In genomic region chr4:59690145-59690544, GRCm38 (mm10) we compare ENCODE assay signal across 18 mouse cellular contexts.
DNase-seq lines count a peak whose midpoint lies in the region; ATAC-seq and TF ChIP-seq lines count a peak whose summit lies in the region.
"Had no signal": no experiment of that assay in that cellular context is flagged by ENCODE, and none has a peak within 500 bp of the region (broad histone marks: within the 10 kb centered on the region; RNA-seq: fewer than 3 reads in every experiment).

No protein-coding gene starts in this region.

- DNase-seq in heart, adult 2 months = no peak
- DNase-seq in neural tube, embryonic 11.5 days (ENCODE audit: low spot score) = no peak
- DNase-seq in neural tube, embryonic 10.5 days (ENCODE audit: extremely low spot score, low spot score) = no peak
- peak; percentile 47 for DNase-seq in midbrain, embryonic 14.5 days
- no peak for DNase-seq in yolk sac, embryonic 10.5 days (ENCODE audit: low spot score)
- no peak for DNase-seq in kidney, postnatal 36 days
- DNase-seq: adrenal gland, postnatal 10 days; B cell, adult 2 months; cerebellum, adult 11-12 months; kidney, adult 18-20 months; kidney, postnatal 25 days; layer of hippocampus, adult 9-11 months; lung, embryonic 14.5 days; lung, postnatal 4 days; thymus, adult 18-20 months had no signal

- no peak overlapping the region for H3K9ac ChIP-seq in heart, embryonic 12.5 days
- no peak overlapping the region for H3K9ac ChIP-seq in heart, adult 2 months (ENCODE audit: low read depth, low read length)
- H3K9ac ChIP-seq in neural tube, embryonic 11.5 days (ENCODE audit: low read length) = no peak overlapping the region
- no peak overlapping the region for H3K9ac ChIP-seq in midbrain, embryonic 14.5 days (replicated peaks; ENCODE audit: low read length)
- H3K9ac ChIP-seq: heart, embryonic 15.5 days; limb, embryonic 13.5 days; lung, embryonic 14.5 days had no signal

- no peak for TF ChIP-seq CTCF in heart, adult 2 months (IDR thresholded peaks at IDR 0.05)

- H3K36me3 ChIP-seq in heart, embryonic 12.5 days = peaks cover 10% of the 10 kb centered on the region
- no peaks in the 10 kb centered on the region for H3K36me3 ChIP-seq in heart, adult 2 months (ENCODE audit: control insufficient read depth, insufficient read depth, low read length)
- no peaks in the 10 kb centered on the region; the same call in 1 of the 2 replicates for H3K36me3 ChIP-seq in neural tube, embryonic 11.5 days (ENCODE audit: control insufficient read depth, insufficient read depth, low read length)
- peaks cover 13% of the 10 kb centered on the region for H3K36me3 ChIP-seq in midbrain, embryonic 14.5 days (ENCODE audit: control insufficient read depth, insufficient read depth, low read length)

- 0 out of 2 replicates have a peak overlapping the region, but pooled peaks have one; percentile 9 for H3K4me2 ChIP-seq in heart, embryonic 12.5 days
- H3K4me2 ChIP-seq in neural tube, embryonic 11.5 days (ENCODE audit: low read depth) = no peak overlapping the region
- no peak overlapping the region for H3K4me2 ChIP-seq in midbrain, embryonic 14.5 days (ENCODE audit: low read length)
- H3K4me2 ChIP-seq: heart, embryonic 15.5 days; limb, embryonic 13.5 days; lung, embryonic 14.5 days had no signal

- intact Hi-C loops in heart, adult 2 months (cut with DNase I) = no loop called here

- no peaks in the 10 kb centered on the region for H3K27me3 ChIP-seq in heart, embryonic 12.5 days (replicated peaks)
- no peaks in the 10 kb centered on the region for H3K27me3 ChIP-seq in heart, adult 2 months (ENCODE audit: control insufficient read depth, insufficient read depth, low read length)
- H3K27me3 ChIP-seq in neural tube, embryonic 11.5 days (ENCODE audit: control insufficient read depth, insufficient read depth, low read length) = no peaks in the 10 kb centered on the region
- H3K27me3 ChIP-seq in midbrain, embryonic 14.5 days (ENCODE audit: control insufficient read depth, insufficient read depth, low read length) = no peaks in the 10 kb centered on the region
- H3K27me3 ChIP-seq: heart, embryonic 15.5 days; limb, embryonic 13.5 days had no signal

- no peak overlapping the region for H3K27ac ChIP-seq in heart, embryonic 12.5 days (ENCODE audit: poor library complexity, severe bottlenecking)
- H3K27ac ChIP-seq in heart, adult 2 months = no peak overlapping the region
- H3K27ac ChIP-seq in neural tube, embryonic 11.5 days (ENCODE audit: low read depth, low read length) = no peak overlapping the region
- H3K27ac ChIP-seq in midbrain, embryonic 14.5 days (replicated peaks; ENCODE audit: low read depth, low read length) = no peak overlapping the region
- H3K27ac ChIP-seq: heart, embryonic 15.5 days; limb, embryonic 13.5 days had no signal

- H3K79me2 ChIP-seq in heart, adult 2 months (replicated peaks; ENCODE audit: control insufficient read depth, insufficient read depth, low read length) = 0 out of 2 replicates have a peak, but pooled peaks cover 1% of the 10 kb centered on the region

- H3K9me3 ChIP-seq in heart, embryonic 12.5 days (replicated peaks) = no peaks in the 10 kb centered on the region
- no peaks in the 10 kb centered on the region for H3K9me3 ChIP-seq in neural tube, embryonic 11.5 days (ENCODE audit: control insufficient read depth, low read length)
- no peaks in the 10 kb centered on the region for H3K9me3 ChIP-seq in midbrain, embryonic 14.5 days (ENCODE audit: control insufficient read depth, low read length)
- H3K9me3 ChIP-seq: heart, embryonic 15.5 days; limb, embryonic 13.5 days had no signal

- no peak for TF ChIP-seq EP300 in heart, adult 2 months (IDR thresholded peaks at IDR 0.05; ENCODE audit: insufficient read depth, low read depth, low read length)

- no peak overlapping the region for H3K4me3 ChIP-seq in heart, embryonic 12.5 days
- H3K4me3 ChIP-seq in heart, adult 2 months = no peak overlapping the region
- no peak overlapping the region for H3K4me3 ChIP-seq in neural tube, embryonic 11.5 days (ENCODE audit: low read depth, low read length)
- H3K4me3 ChIP-seq in midbrain, embryonic 14.5 days (replicated peaks; ENCODE audit: low read depth, low read length) = no peak overlapping the region
- H3K4me3 ChIP-seq: heart, embryonic 15.5 days; limb, embryonic 13.5 days had no signal

- H3K4me1 ChIP-seq in heart, embryonic 12.5 days (replicated peaks) = peaks cover 5% of the 10 kb centered on the region; the same call in 1 of the 2 replicates
- no peaks in the 10 kb centered on the region for H3K4me1 ChIP-seq in heart, adult 2 months (ENCODE audit: control insufficient read depth, insufficient read depth, low read length)
- H3K4me1 ChIP-seq in neural tube, embryonic 11.5 days (ENCODE audit: control insufficient read depth, insufficient read depth, low read length) = no peaks in the 10 kb centered on the region; the same call in 1 of the 2 replicates
- H3K4me1 ChIP-seq in midbrain, embryonic 14.5 days (ENCODE audit: control insufficient read depth, insufficient read depth, low read length) = peaks cover 3% of the 10 kb centered on the region; the same call in 1 of the 2 replicates
- H3K4me1 ChIP-seq: heart, embryonic 15.5 days; limb, embryonic 13.5 days had no signal

- no peak for TF ChIP-seq POLR2A in heart, adult 2 months (IDR thresholded peaks at IDR 0.05; ENCODE audit: insufficient read depth, low read depth, low read length)

- no peak for ATAC-seq in heart, embryonic 12.5 days (ENCODE audit: insufficient number of reproducible peaks, low FRiP score)
- peak; percentile 58; the same call in 1 of the 2 replicates for ATAC-seq in neural tube, embryonic 11.5 days (ENCODE audit: insufficient read depth, low FRiP score, low TSS enrichment)
- ATAC-seq in midbrain, embryonic 14.5 days (ENCODE audit: low FRiP score, low TSS enrichment) = no peak

- WGBS in heart, embryonic 12.5 days = 90% methylated on average over 4 of the region's 4 CpGs
- WGBS in heart, adult 2 months = 86% methylated on average over 4 of the region's 4 CpGs
- 56% methylated on average over 4 of the region's 4 CpGs for WGBS in neural tube, embryonic 11.5 days
- WGBS in midbrain, embryonic 14.5 days = 28% methylated on average over 4 of the region's 4 CpGs
